Mouse (Mus musculus) liver, postnatal 0 days (tissue): ENCODE data around the gene Slc17a1.

Source experiments
- CTCF ChIP-seq: sonication (generic); IDR thresholded peaks from 2 replicates; pipeline ENCODE4 v1.5.1; 2016; ENCODE audit warnings: antibody characterized with exemption, low read depth
- EP300 ChIP-seq: IDR thresholded peaks from 2 replicates; pipeline ENCODE4 v1.6.1; 2016; ENCODE audit warnings: antibody characterized with exemption, low read depth, mild to moderate bottlenecking

DNA sequence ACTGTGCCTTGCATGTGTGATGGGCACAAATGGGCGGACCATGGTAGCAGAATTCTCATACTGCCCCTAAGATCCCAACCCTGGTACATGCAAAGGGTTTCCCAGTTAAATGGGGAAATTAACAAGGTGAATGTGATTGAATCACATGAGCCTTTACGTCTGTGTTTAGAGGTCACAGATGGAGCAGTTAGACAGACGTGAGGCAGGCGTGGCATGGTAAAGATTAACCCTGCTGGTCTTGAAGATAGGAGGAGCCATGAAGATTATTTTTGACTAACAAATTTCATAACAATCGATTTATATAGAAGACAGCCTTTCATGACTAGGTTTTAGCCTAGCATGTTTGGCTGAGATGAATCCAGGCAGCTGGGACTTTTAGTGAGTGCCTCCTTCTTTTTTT is 5.6 kb downstream of the Slc17a1 start:
- TF ChIP-seq EP300 (peak; percentile 20; the same call in 1 of the 2 replicates), CTCF (no peak)
